Mouse (Mus musculus): ENCODE results near the gene Fbxl5. TPM values are rescaled to one million over a fixed set of nuclear protein-coding genes. Genes with fewer than 3 reads are reported as not detected.

Fbxl5 gene
- polyA plus RNA-seq, 1 experiment from 2014 or later, result 54.6 TPM

DNA sequence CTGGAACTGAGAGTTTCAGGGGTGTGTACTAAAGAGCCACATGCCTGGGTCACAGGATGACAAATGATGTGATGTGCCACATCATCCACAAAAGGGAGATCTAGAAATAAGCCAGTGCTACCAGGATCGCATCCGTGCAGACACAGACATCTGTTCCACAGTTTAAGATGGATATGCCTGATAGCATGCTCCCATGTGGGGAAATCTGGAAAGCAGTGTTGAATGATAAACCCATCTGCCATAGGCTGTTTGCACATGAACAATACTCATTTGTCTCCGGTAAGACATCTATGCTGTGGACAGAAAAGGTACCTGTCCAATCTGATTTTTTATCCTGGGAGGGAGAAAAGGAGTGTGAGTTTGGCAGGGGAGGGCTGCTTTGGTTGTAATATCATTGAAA lies 124.3 kb downstream of the Fbxl5 start:
- 90% methylated on average over 3 of the region's 3 CpGs for WGBS
- peaks cover 56% of the 10 kb centered on the region for H3K36me3 ChIP-seq
- ATAC-seq (ENCODE audit: insufficient number of reproducible peaks, low FRiP score, low TSS enrichment, low read depth), result no peak

More for the DNA sequence above, 124.3 kb downstream of the Fbxl5 start:
- Histone ChIP-seq H3K9me3 (no peaks in the 10 kb centered on the region), H3K27ac (no peak overlapping the region), H3K4me1 (no peaks in the 10 kb centered on the region), H3K27me3 (no peaks in the 10 kb centered on the region), H3K9ac (no peak overlapping the region), H3K4me3 (no peak overlapping the region), H3K4me2 (no peak overlapping the region)

Other genes starting within 250 kb of the Fbxl5 start
- gene Cc2d2a, start 159.3 kb downstream of the Fbxl5 start, polyA plus RNA-seq (2015; fragmentation: Nextera tagmentation; extraction: Ambion mirVana), result 8.1 and 9.4 TPM in 2 replicates
- 2.0 and 4.0 TPM in 2 replicates for gene Bst1, start 2.8 kb downstream of the Fbxl5 start, polyA plus RNA-seq (2015; fragmentation: Nextera tagmentation; extraction: Ambion mirVana)
- gene Cd38, start 46.9 kb upstream of the Fbxl5 start, polyA plus RNA-seq (2015; fragmentation: Nextera tagmentation; extraction: Ambion mirVana), result 7.0 and 7.2 TPM in 2 replicates
- gene Gm7879, start 91.5 kb upstream of the Fbxl5 start, polyA plus RNA-seq (2015; fragmentation: Nextera tagmentation; extraction: Ambion mirVana), result 0.45 TPM in 1 of 2 replicates, not detected in the other
- 194 and 204 TPM in 2 replicates for gene Fgfbp1, start 160.1 kb upstream of the Fbxl5 start, polyA plus RNA-seq (2015; fragmentation: Nextera tagmentation; extraction: Ambion mirVana)

Data from limb, embryonic 15.5 days (tissue).